Mouse (Mus musculus): ENCODE results near the gene B4galt4. TPM values are rescaled to one million over a fixed set of nuclear protein-coding genes. Genes with fewer than 3 reads are reported as not detected.

B4galt4 gene
- total and polyA plus RNA-seq, 3 experiments: not detected

GRCm38 (mm10) chr16:38771145-38771544 is 29.1 kb downstream of the B4galt4 start:
- H3K36me3 ChIP-seq (replicated peaks): no peaks in the 10 kb centered on the region
- no peaks in the 10 kb centered on the region for H3K9me3 ChIP-seq (replicated peaks)
- no peak for TF ChIP-seq TAL1 (conservative IDR thresholded peaks at IDR 0.05; ENCODE audit: low read depth, low read length)
- TF ChIP-seq GATA2 (IDR thresholded peaks at IDR 0.05; ENCODE audit: borderline replicate concordance, low read depth, low read length): no peak
- TF ChIP-seq POLR2AphosphoS5 (IDR thresholded peaks at IDR 0.05; ENCODE audit: insufficient replicate concordance, low read depth, low read length): no peak
- no peak for TF ChIP-seq CTCF (IDR thresholded peaks at IDR 0.05; ENCODE audit: low read depth, low read length)
- no peak for TF ChIP-seq GATA1 (IDR thresholded peaks at IDR 0.05; ENCODE audit: borderline replicate concordance, low read length)
- no peak for ATAC-seq (ENCODE audit: extremely low read depth, insufficient number of reproducible peaks, low FRiP score, poor library complexity, severe bottlenecking)
- H3K4me3 ChIP-seq (ENCODE audit: low read depth, low read length): no peak overlapping the region
- H3K27me3 ChIP-seq (ENCODE audit: insufficient read depth, low read length): 0 out of 2 replicates have a peak, but pooled peaks cover 2% of the 10 kb centered on the region
- no peak for DNase-seq (ENCODE audit: low spot score)
- no peaks in the 10 kb centered on the region for H3K4me1 ChIP-seq (ENCODE audit: insufficient read depth, low read depth, low read length)

GRCm38 (mm10) chr16:38772906-38773496 is 30.9 kb downstream of the B4galt4 start:
- H3K4me3 ChIP-seq (ENCODE audit: low read depth, low read length): no peak overlapping the region
- H3K27me3 ChIP-seq (ENCODE audit: insufficient read depth, low read length): 0 out of 2 replicates have a peak, but pooled peaks cover 2% of the 10 kb centered on the region
- H3K9me3 ChIP-seq (replicated peaks): no peaks in the 10 kb centered on the region
- DNase-seq (ENCODE audit: low spot score) (no peak), ATAC-seq (ENCODE audit: extremely low read depth, insufficient number of reproducible peaks, low FRiP score, poor library complexity, severe bottlenecking) (no peak)
- H3K4me1 ChIP-seq (ENCODE audit: insufficient read depth, low read depth, low read length): no peaks in the 10 kb centered on the region
- H3K36me3 ChIP-seq (replicated peaks): no peaks in the 10 kb centered on the region
- TF ChIP-seq CTCF (IDR thresholded peaks at IDR 0.05; ENCODE audit: low read depth, low read length) (no peak), GATA1 (IDR thresholded peaks at IDR 0.05; ENCODE audit: borderline replicate concordance, low read length) (no peak), POLR2AphosphoS5 (IDR thresholded peaks at IDR 0.05; ENCODE audit: insufficient replicate concordance, low read depth, low read length) (no peak), GATA2 (IDR thresholded peaks at IDR 0.05; ENCODE audit: borderline replicate concordance, low read depth, low read length) (no peak), TAL1 (conservative IDR thresholded peaks at IDR 0.05; ENCODE audit: low read depth, low read length) (no peak)

DNA sequence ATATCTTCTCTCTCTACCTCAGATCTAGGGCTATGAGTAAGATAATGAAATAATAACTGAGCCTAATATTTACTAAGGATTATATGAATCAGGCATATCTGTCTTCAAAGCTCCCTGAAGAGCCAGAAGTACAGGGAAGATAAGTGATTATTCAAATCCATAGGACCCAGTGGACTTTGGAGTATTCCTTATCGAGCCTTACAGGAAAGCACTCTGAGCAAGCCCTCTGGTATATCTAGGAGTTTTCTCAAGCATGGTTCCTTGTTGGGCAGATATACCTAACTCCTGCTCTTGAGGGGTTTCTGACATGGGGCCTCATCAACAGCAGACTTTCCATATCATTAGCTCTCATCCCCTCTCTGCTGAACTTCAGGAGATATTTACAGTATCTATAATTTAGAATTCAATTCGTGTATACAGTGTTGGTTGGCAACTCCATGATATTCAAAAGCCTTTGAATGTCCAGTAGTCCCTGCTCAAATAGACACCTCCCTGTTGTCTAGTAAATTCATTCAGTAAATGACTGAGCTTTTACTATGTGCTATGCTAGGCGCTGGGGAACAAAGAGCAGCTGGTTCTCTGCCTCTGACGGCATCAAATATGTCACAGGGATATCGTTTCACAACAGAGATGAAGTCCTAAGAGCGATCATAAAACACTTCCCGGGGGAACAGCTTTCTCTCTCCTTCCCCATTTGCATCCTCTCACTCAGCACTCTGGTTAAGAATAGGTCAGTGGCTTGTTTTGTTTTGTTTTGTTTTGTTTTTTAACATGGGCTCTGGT is 33.1 kb downstream of the B4galt4 start:
- no peaks in the 10 kb centered on the region for H3K36me3 ChIP-seq (replicated peaks)
- no peaks in the 10 kb centered on the region for H3K9me3 ChIP-seq (replicated peaks)
- no peak overlapping the region for H3K4me3 ChIP-seq (ENCODE audit: low read depth, low read length)
- DNase-seq (ENCODE audit: low spot score) (no peak), ATAC-seq (ENCODE audit: extremely low read depth, insufficient number of reproducible peaks, low FRiP score, poor library complexity, severe bottlenecking) (no peak)
- H3K27me3 ChIP-seq (ENCODE audit: insufficient read depth, low read length): no peaks in the 10 kb centered on the region
- TF ChIP-seq GATA2 (IDR thresholded peaks at IDR 0.05; ENCODE audit: borderline replicate concordance, low read depth, low read length) (no peak), POLR2AphosphoS5 (IDR thresholded peaks at IDR 0.05; ENCODE audit: insufficient replicate concordance, low read depth, low read length) (no peak), GATA1 (IDR thresholded peaks at IDR 0.05; ENCODE audit: borderline replicate concordance, low read length) (no peak), TAL1 (conservative IDR thresholded peaks at IDR 0.05; ENCODE audit: low read depth, low read length) (no peak), CTCF (IDR thresholded peaks at IDR 0.05; ENCODE audit: low read depth, low read length) (no peak)
- no peaks in the 10 kb centered on the region for H3K4me1 ChIP-seq (ENCODE audit: insufficient read depth, low read depth, low read length)

DNA sequence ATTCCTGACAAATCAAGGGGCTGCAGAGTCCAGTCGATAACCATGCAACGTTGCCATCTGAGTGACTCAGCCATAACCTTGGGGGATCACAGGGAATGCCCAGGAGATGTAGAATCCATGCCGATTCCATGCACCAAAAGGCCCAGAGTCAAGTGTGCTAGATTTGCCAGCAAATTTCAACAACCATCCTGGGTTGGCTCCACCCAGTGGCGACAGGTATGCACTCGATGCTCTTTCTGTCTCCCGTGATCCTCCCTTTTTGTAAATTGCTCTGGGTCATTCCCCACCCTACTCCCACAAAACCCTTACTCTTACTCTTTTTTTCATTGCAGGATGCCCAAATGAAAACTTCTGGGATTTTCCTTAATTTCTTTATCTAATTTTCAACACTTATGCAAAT is 34.3 kb downstream of the B4galt4 start:
- H3K4me1 ChIP-seq (ENCODE audit: insufficient read depth, low read depth, low read length): no peaks in the 10 kb centered on the region
- DNase-seq (ENCODE audit: low spot score): no peak
- no peak overlapping the region for H3K4me3 ChIP-seq (ENCODE audit: low read depth, low read length)
- no peak for TF ChIP-seq POLR2AphosphoS5 (IDR thresholded peaks at IDR 0.05; ENCODE audit: insufficient replicate concordance, low read depth, low read length)
- TF ChIP-seq GATA1 (IDR thresholded peaks at IDR 0.05; ENCODE audit: borderline replicate concordance, low read length): no peak
- TF ChIP-seq CTCF (IDR thresholded peaks at IDR 0.05; ENCODE audit: low read depth, low read length): no peak
- TF ChIP-seq TAL1 (conservative IDR thresholded peaks at IDR 0.05; ENCODE audit: low read depth, low read length): no peak
- no peak for TF ChIP-seq GATA2 (IDR thresholded peaks at IDR 0.05; ENCODE audit: borderline replicate concordance, low read depth, low read length)
- no peaks in the 10 kb centered on the region for H3K9me3 ChIP-seq (replicated peaks)
- no peak for ATAC-seq (ENCODE audit: extremely low read depth, insufficient number of reproducible peaks, low FRiP score, poor library complexity, severe bottlenecking)
- no peaks in the 10 kb centered on the region for H3K27me3 ChIP-seq (ENCODE audit: insufficient read depth, low read length)
- H3K36me3 ChIP-seq (replicated peaks): no peaks in the 10 kb centered on the region

GRCm38 (mm10) chr16:38780960-38781572 is 39.0 kb downstream of the B4galt4 start:
- no peak for TF ChIP-seq POLR2AphosphoS5 (IDR thresholded peaks at IDR 0.05; ENCODE audit: insufficient replicate concordance, low read depth, low read length)
- no peak for TF ChIP-seq TAL1 (conservative IDR thresholded peaks at IDR 0.05; ENCODE audit: low read depth, low read length)
- TF ChIP-seq GATA2 (IDR thresholded peaks at IDR 0.05; ENCODE audit: borderline replicate concordance, low read depth, low read length): no peak
- no peak for TF ChIP-seq GATA1 (IDR thresholded peaks at IDR 0.05; ENCODE audit: borderline replicate concordance, low read length)
- TF ChIP-seq CTCF (IDR thresholded peaks at IDR 0.05; ENCODE audit: low read depth, low read length): no peak
- ATAC-seq (ENCODE audit: extremely low read depth, insufficient number of reproducible peaks, low FRiP score, poor library complexity, severe bottlenecking) (no peak), DNase-seq (ENCODE audit: low spot score) (no peak)
- Histone ChIP-seq H3K27me3 (ENCODE audit: insufficient read depth, low read length) (0 out of 2 replicates have a peak, but pooled peaks cover 3% of the 10 kb centered on the region), H3K4me3 (ENCODE audit: low read depth, low read length) (no peak overlapping the region), H3K4me1 (ENCODE audit: insufficient read depth, low read depth, low read length) (no peaks in the 10 kb centered on the region; the same call in 1 of the 2 replicates), H3K9me3 (replicated peaks) (no peaks in the 10 kb centered on the region), H3K36me3 (replicated peaks) (no peaks in the 10 kb centered on the region)

GRCm38 (mm10) chr16:38781946-38782345 is 39.9 kb downstream of the B4galt4 start:
- DNase-seq (ENCODE audit: low spot score) (no peak), ATAC-seq (ENCODE audit: extremely low read depth, insufficient number of reproducible peaks, low FRiP score, poor library complexity, severe bottlenecking) (no peak)
- no peaks in the 10 kb centered on the region for H3K9me3 ChIP-seq (replicated peaks)
- H3K4me3 ChIP-seq (ENCODE audit: low read depth, low read length): no peak overlapping the region
- H3K36me3 ChIP-seq (replicated peaks): no peaks in the 10 kb centered on the region
- TF ChIP-seq POLR2AphosphoS5 (IDR thresholded peaks at IDR 0.05; ENCODE audit: insufficient replicate concordance, low read depth, low read length): no peak
- no peaks in the 10 kb centered on the region; the same call in 1 of the 2 replicates for H3K4me1 ChIP-seq (ENCODE audit: insufficient read depth, low read depth, low read length)
- H3K27me3 ChIP-seq (ENCODE audit: insufficient read depth, low read length): 0 out of 2 replicates have a peak, but pooled peaks cover 3% of the 10 kb centered on the region
